Mouse (Mus musculus) thymus, adult 2 months (tissue): ENCODE results near the gene Lrrc4.

Source experiments
- CTCF ChIP-seq: fragments of 200-500 bp; IDR thresholded peaks from 2 replicates; pipeline ENCODE4 v1.5.1; 2012; ENCODE audit warnings: mild to moderate bottlenecking, control low read depth, low read length, moderate library complexity, borderline replicate concordance; ENCODE audit not compliant: control insufficient read depth, poor library complexity, insufficient read depth; ENCODE audit errors: extremely low read depth
- POLR2A ChIP-seq: fragments of 200-500 bp; IDR thresholded peaks from 2 replicates; pipeline ENCODE4 v1.6.1; 2012; ENCODE audit warnings: mild to moderate bottlenecking, low read length, control low read depth, moderate library complexity; ENCODE audit not compliant: control insufficient read depth, poor library complexity, insufficient read depth; ENCODE audit errors: extremely low read depth

- TF ChIP-seq POLR2A (no peak), CTCF (no peak)
Measured at GRCm38 (mm10) chr6:28842375-28843276, 11.1 kb upstream of the Lrrc4 start.
